Mouse (Mus musculus) liver, adult 2 months (tissue): ENCODE results near the gene Tekt3.

ENCODE experiments used
- CTCF ChIP-seq: fragments of 200-500 bp; IDR thresholded peaks from 2 replicates; pipeline ENCODE4 v1.5.1; 2011; ENCODE audit warnings: low read depth, low read length, control low read depth
- POLR2A ChIP-seq: fragments of 200-500 bp; IDR thresholded peaks from 2 replicates; pipeline ENCODE4 v1.6.1; 2011; ENCODE audit warnings: low read length, control low read depth; ENCODE audit not compliant: insufficient read depth; ENCODE audit errors: extremely low read depth

GRCm38 (mm10) chr11:63059911-63060310 lies 1.5 kb upstream of the Tekt3 start:
- TF ChIP-seq CTCF, result no peak
- TF ChIP-seq POLR2A, result no peak
